Mouse (Mus musculus) MEL (cell line): Measurements from ENCODE around the gene Igf1r. TPM values are rescaled to one million over a fixed set of nuclear protein-coding genes. Genes with fewer than 3 reads are reported as not detected.
A peak's percentile ranks its signal among the peaks of the same experiment; 100 is the strongest.

Experiments
- DNase-seq: peaks from one replicate; pipeline ENCODE4 v3.0.0; 2011; ENCODE audit warnings: low read depth, low spot score
- H3K27ac ChIP-seq: 2 replicates; pipeline ENCODE4 v1.5.1; 2012; ENCODE audit warnings: low read depth, mild to moderate bottlenecking, control low read depth, low read length, moderate library complexity; ENCODE audit not compliant: control insufficient read depth
- H3K27me3 ChIP-seq, 2 experiments: fragments of 150-350 bp in 1 of 2; sonication (generic) in 1 of 2; 2 replicates each; pipeline ENCODE4 v1.6.1; 2012; ENCODE audit warnings: low read length in 2 of 2, mild to moderate bottlenecking in 2 of 2, improper control_type of control experiment in 1 of 2, moderate library complexity in 1 of 2; ENCODE audit not compliant: insufficient read depth in 2 of 2, control insufficient read depth in 1 of 2
- H3K36me3 ChIP-seq, 2 experiments: 2 replicates each; pipeline ENCODE4 v1.6.1; 2012 to 2014; ENCODE audit warnings: low read length in 2 of 2, improper control_type of control experiment in 1 of 2, inconsistent platforms in 1 of 2, mild to moderate bottlenecking in 1 of 2; ENCODE audit not compliant: insufficient read depth in 2 of 2, control insufficient read depth in 1 of 2
- H3K4me1 ChIP-seq, 2 experiments: fragments of 150-350 bp in 1 of 2; sonication (generic) in 1 of 2; 2 replicates each; pipeline ENCODE4 v1.6.1; 2012; ENCODE audit warnings: low read length in 2 of 2, improper control_type of control experiment in 1 of 2, mild to moderate bottlenecking in 1 of 2; ENCODE audit not compliant: insufficient read depth in 2 of 2, control insufficient read depth in 1 of 2
- H3K4me3 ChIP-seq, 2 experiments: fragments of 150-350 bp in 1 of 2; sonication (generic) in 1 of 2; 2 replicates each; pipeline ENCODE4 v1.5.1; 2012; ENCODE audit warnings: low read depth in 2 of 2, low read length in 2 of 2, mild to moderate bottlenecking in 2 of 2, moderate library complexity in 2 of 2, control low read depth in 1 of 2, improper control_type of control experiment in 1 of 2; ENCODE audit not compliant: control insufficient read depth in 1 of 2, insufficient read depth in 1 of 2
- H3K79me2 ChIP-seq: 2 replicates; pipeline ENCODE4 v1.6.1; 2012; ENCODE audit warnings: mild to moderate bottlenecking, low read length, moderate library complexity; ENCODE audit not compliant: control insufficient read depth, poor library complexity, insufficient read depth
- H3K9ac ChIP-seq: 2 replicates; pipeline ENCODE4 v1.6.1; 2012; ENCODE audit warnings: low read depth, mild to moderate bottlenecking, control low read depth, low read length, moderate library complexity; ENCODE audit not compliant: control insufficient read depth, poor library complexity, severe bottlenecking
- H3K9me3 ChIP-seq: fragments of 150-350 bp; sonication (generic); replicated peaks from 2 replicates; pipeline ENCODE4 v1.6.1; 2012; ENCODE audit warnings: mild to moderate bottlenecking, low read length, improper control_type of control experiment, moderate library complexity; ENCODE audit not compliant: insufficient read depth
- BHLHE40 ChIP-seq: IDR thresholded peaks from 2 replicates; pipeline ENCODE4 v1.6.1; 2012; ENCODE audit warnings: low read depth, mild to moderate bottlenecking, inconsistent platforms, low read length, improper control_type of control experiment, borderline replicate concordance
- CHD2 ChIP-seq: IDR thresholded peaks from 2 replicates; pipeline ENCODE4 v1.6.1; 2011; ENCODE audit warnings: low read length, improper control_type of control experiment
- CTCF ChIP-seq, 3 experiments: IDR thresholded peaks in 2 of 3; conservative IDR thresholded peaks in 1 of 3; 2 replicates each; pipeline ENCODE4 v1.5.1; 2011 to 2012; ENCODE audit warnings: low read length in 3 of 3, low read depth in 2 of 3, mild to moderate bottlenecking in 2 of 3, improper control_type of control experiment in 1 of 3, inconsistent platforms in 1 of 3, mixed read lengths in 1 of 3, moderate library complexity in 1 of 3; ENCODE audit not compliant: control insufficient read depth in 1 of 3, insufficient read depth in 1 of 3, poor library complexity in 1 of 3, severe bottlenecking in 1 of 3
- GABPA ChIP-seq: IDR thresholded peaks from 2 replicates; pipeline ENCODE4 v1.6.1; 2012; ENCODE audit warnings: low read depth, mild to moderate bottlenecking, inconsistent platforms, low read length, improper control_type of control experiment, moderate library complexity
- GATA1 ChIP-seq: IDR thresholded peaks from 2 replicates; pipeline ENCODE4 v1.6.1; 2011; ENCODE audit warnings: low read depth, low read length, improper control_type of control experiment
- JUND ChIP-seq: IDR thresholded peaks from 2 replicates; pipeline ENCODE4 v1.6.1; 2011; ENCODE audit warnings: low read depth, mild to moderate bottlenecking, improper control_type of control experiment, low read length
- KAT2A ChIP-seq: conservative IDR thresholded peaks from 2 replicates; pipeline ENCODE4 v1.6.1; 2012; ENCODE audit warnings: low read depth, low read length, improper control_type of control experiment, inconsistent platforms
- MAFK ChIP-seq: IDR thresholded peaks from 2 replicates; pipeline ENCODE4 v1.6.1; 2011; ENCODE audit warnings: low read depth, mild to moderate bottlenecking, low read length, improper control_type of control experiment, borderline replicate concordance
- MAX ChIP-seq: IDR thresholded peaks from 2 replicates; pipeline ENCODE4 v1.6.1; 2011; ENCODE audit warnings: low read length, improper control_type of control experiment
- MXI1 ChIP-seq: IDR thresholded peaks from 2 replicates; pipeline ENCODE4 v1.6.1; 2011; ENCODE audit warnings: mild to moderate bottlenecking, low read depth, low read length, improper control_type of control experiment
- MYB ChIP-seq: IDR thresholded peaks from 2 replicates; pipeline ENCODE4 v1.6.1; 2011; ENCODE audit warnings: mild to moderate bottlenecking, low read depth, low read length, improper control_type of control experiment
- MYC ChIP-seq: IDR thresholded peaks from 2 replicates; pipeline ENCODE4 v1.6.1; 2011; ENCODE audit warnings: low read depth, mild to moderate bottlenecking, low read length, improper control_type of control experiment, moderate library complexity
- NELFE ChIP-seq: IDR thresholded peaks from 2 replicates; pipeline ENCODE4 v1.6.1; 2011; ENCODE audit warnings: low read depth, low read length, improper control_type of control experiment
- NRF1 ChIP-seq: IDR thresholded peaks from 2 replicates; pipeline ENCODE4 v1.6.1; 2014; ENCODE audit warnings: low read depth, mild to moderate bottlenecking, inconsistent platforms, low read length, improper control_type of control experiment, moderate library complexity; ENCODE audit not compliant: poor library complexity, insufficient read depth, severe bottlenecking
- POLR2AphosphoS2 ChIP-seq: IDR thresholded peaks from 2 replicates; pipeline ENCODE4 v1.6.1; 2011; ENCODE audit warnings: low read length, improper control_type of control experiment
- RAD21 ChIP-seq: IDR thresholded peaks from 2 replicates; pipeline ENCODE4 v1.6.1; 2011; ENCODE audit warnings: mild to moderate bottlenecking, low read depth, low read length, improper control_type of control experiment
- RCOR1 ChIP-seq: IDR thresholded peaks from 2 replicates; pipeline ENCODE4 v1.6.1; 2012; ENCODE audit warnings: low read depth, mild to moderate bottlenecking, inconsistent platforms, low read length, improper control_type of control experiment
- SMC3 ChIP-seq: IDR thresholded peaks from 2 replicates; pipeline ENCODE4 v1.6.1; 2011; ENCODE audit warnings: low read depth, low read length, improper control_type of control experiment
- TBP ChIP-seq: IDR thresholded peaks from 2 replicates; pipeline ENCODE4 v1.8.0; 2011; ENCODE audit warnings: low read depth, low read length, improper control_type of control experiment
- TCF12 ChIP-seq: IDR thresholded peaks from 2 replicates; pipeline ENCODE4 v1.6.1; 2014; ENCODE audit warnings: low read depth, mild to moderate bottlenecking, inconsistent platforms, low read length, improper control_type of control experiment, moderate library complexity
- UBTF ChIP-seq: IDR thresholded peaks from 2 replicates; pipeline ENCODE4 v1.6.1; 2012; ENCODE audit warnings: low read depth, mild to moderate bottlenecking, inconsistent platforms, low read length, improper control_type of control experiment, moderate library complexity, borderline replicate concordance; ENCODE audit not compliant: insufficient read depth
- USF1 ChIP-seq: IDR thresholded peaks from 2 replicates; pipeline ENCODE4 v1.6.1; 2014; ENCODE audit warnings: low read depth, mild to moderate bottlenecking, inconsistent platforms, low read length, improper control_type of control experiment, moderate library complexity
- USF2 ChIP-seq, 2 experiments: IDR thresholded peaks; 2 replicates each; pipeline ENCODE4 v1.6.1; 2011 to 2012; ENCODE audit warnings: improper control_type of control experiment in 2 of 2, low read length in 2 of 2, borderline replicate concordance in 1 of 2, inconsistent platforms in 1 of 2, low read depth in 1 of 2, mild to moderate bottlenecking in 1 of 2; ENCODE audit not compliant: insufficient read depth in 1 of 2
- ZC3H11A ChIP-seq: IDR thresholded peaks from 2 replicates; pipeline ENCODE4 v1.6.1; 2012; ENCODE audit warnings: low read depth, mild to moderate bottlenecking, inconsistent platforms, low read length, improper control_type of control experiment
- ZKSCAN1 ChIP-seq: IDR thresholded peaks from 2 replicates; pipeline ENCODE4 v1.6.1; 2012; ENCODE audit warnings: low read depth, mild to moderate bottlenecking, inconsistent platforms, low read length, improper control_type of control experiment, moderate library complexity
- ZNF384 ChIP-seq: IDR thresholded peaks from 2 replicates; pipeline ENCODE4 v1.6.1; 2012; ENCODE audit warnings: low read depth, mild to moderate bottlenecking, inconsistent platforms, low read length, improper control_type of control experiment
- polyA plus RNA-seq, 2 experiments: library from polyadenylated mRNA; stranded (reverse) in 1 of 2; unstranded in 1 of 2; fragments of >175 nt in 1 of 2; fragments of >200 nt in 1 of 2; gene quantifications; 2 replicates each; pipeline versions ENCODE4 v1.2.1 to v1.2.4; 2012; ENCODE audit warnings: low replicate concordance in 2 of 2, low read depth in 1 of 2; ENCODE audit not compliant: insufficient read length in 2 of 2, insufficient read depth in 1 of 2, missing spikeins in 1 of 2
- total RNA-seq: library from RNA; depleted of rRNA; stranded (reverse); fragments of 300-350 nt; gene quantifications from 2 replicates; pipeline ENCODE4 v1.2.3, GENCODE M21; 2012

Gene Igf1r
- total and polyA plus RNA-seq, 3 experiments: 11.8 to 11.9 TPM; not detected in 1

DNA sequence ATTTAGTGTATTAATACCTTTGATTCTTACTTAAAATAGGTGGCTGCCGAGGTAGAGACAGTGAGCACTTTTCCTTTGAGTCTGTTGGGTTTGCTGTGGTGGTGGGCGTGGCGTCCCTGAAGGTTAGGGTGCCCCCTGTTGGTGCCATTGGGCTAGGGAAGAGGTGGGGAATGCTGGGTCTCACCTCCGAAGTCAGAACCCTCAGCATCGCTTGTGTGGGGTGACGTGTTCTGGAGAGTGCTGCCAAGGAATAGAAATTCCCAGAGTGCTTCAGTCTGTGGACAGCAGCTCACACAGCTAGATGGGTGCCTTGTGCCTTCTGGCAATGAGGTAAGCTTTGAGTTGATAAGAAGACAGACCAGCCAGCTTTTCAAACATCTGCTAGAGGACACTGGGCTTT lies 102.3 kb downstream of the Igf1r start:
- TF ChIP-seq TBP (no peak), MXI1 (no peak), RCOR1 (no peak), GATA1 (no peak), ZNF384 (no peak), KAT2A (no peak), TCF12 (no peak), ZC3H11A (no peak), RAD21 (peak; percentile 5; the same call in 1 of the 2 replicates), CHD2 (no peak), NELFE (no peak), UBTF (no peak), SMC3 (peak; percentile 43), MAFK (no peak), POLR2AphosphoS2 (no peak), MYC (no peak), MYB (no peak), NRF1 (no peak), ZKSCAN1 (no peak), JUND (no peak), MAX (no peak), GABPA (no peak), USF2 (IDR thresholded peaks at IDR 0.05; ENCODE audit: borderline replicate concordance in 1 of 2, insufficient read depth in 1 of 2, low read depth in 1 of 2, low read length in 2 of 2) (no peak), USF1 (no peak), BHLHE40 (no peak), CTCF (IDR thresholded peaks at IDR 0.05 in 2 of 3, conservative IDR thresholded peaks at IDR 0.05 in 1 of 3; ENCODE audit: control insufficient read depth in 1 of 3, insufficient read depth in 1 of 3, low read depth in 2 of 3, low read length in 3 of 3, poor library complexity in 1 of 3, severe bottlenecking in 1 of 3) (peak; percentile 42 to 75 (median 52))
- DNase-seq: peak; percentile 24
- H3K36me3 ChIP-seq: no peaks in the 10 kb centered on the region; a peak in 2 of 4 replicates
- H3K79me2 ChIP-seq: peaks cover 1% of the 10 kb centered on the region; the same call in 1 of the 2 replicates
- H3K4me3 ChIP-seq: no peak overlapping the region
- H3K27ac ChIP-seq: no peak overlapping the region
- H3K9me3 ChIP-seq: no peaks in the 10 kb centered on the region
- no peaks in the 10 kb centered on the region for H3K27me3 ChIP-seq
- H3K9ac ChIP-seq: no peak overlapping the region
- peaks cover 1 to 2% of the 10 kb centered on the region in 2 experiments; a peak in 1 of 4 replicates for H3K4me1 ChIP-seq
